Mouse (Mus musculus) hindbrain, embryonic 12.5 days (tissue): ENCODE measurements around the gene Notch2. TPM values are rescaled to one million over a fixed set of nuclear protein-coding genes. Genes with fewer than 3 reads are reported as not detected.

ENCODE experiments used
- ATAC-seq: fragments of 200-750 bp; cut with Nextera tagmentation; 2 replicates; pipeline ENCODE4 v1.8.0; 2017; ENCODE audit warnings: moderate TSS enrichment; ENCODE audit not compliant: low FRiP score
- H3K27ac ChIP-seq: fragments of 300-500 bp; sonication (generic); 2 replicates; pipeline ENCODE4 v1.5.1; 2016; ENCODE audit warnings: mild to moderate bottlenecking
- H3K27me3 ChIP-seq: fragments of 300-500 bp; sonication (generic); 2 replicates; pipeline ENCODE4 v1.6.1; 2016; ENCODE audit warnings: mild to moderate bottlenecking
- H3K36me3 ChIP-seq: fragments of 300-500 bp; sonication (generic); 2 replicates; pipeline ENCODE4 v1.6.1; 2016; ENCODE audit warnings: mild to moderate bottlenecking
- H3K4me1 ChIP-seq: fragments of 300-500 bp; sonication (generic); 2 replicates; pipeline ENCODE4 v1.6.1; 2016
- H3K4me2 ChIP-seq: fragments of 300-500 bp; sonication (generic); replicated peaks from 2 replicates; pipeline ENCODE4 v1.6.1; 2016; ENCODE audit warnings: mild to moderate bottlenecking
- H3K4me3 ChIP-seq: fragments of 300-500 bp; sonication (generic); 2 replicates; pipeline ENCODE4 v1.5.1; 2016; ENCODE audit warnings: mild to moderate bottlenecking
- H3K9ac ChIP-seq: fragments of 300-500 bp; sonication (generic); 2 replicates; pipeline ENCODE4 v1.6.1; 2016; ENCODE audit warnings: mild to moderate bottlenecking, moderate library complexity
- H3K9me3 ChIP-seq: fragments of 300-500 bp; sonication (generic); replicated peaks from 2 replicates; pipeline ENCODE4 v1.6.1; 2016; ENCODE audit warnings: mild to moderate bottlenecking
- WGBS: fragments of 180-500 bp; shearing (Covaris S2); methylation state at CpG from one replicate; pipeline ENCODE4 v1.1.7; 2016; 5-methylcytosine and 5-hydroxymethylcytosine counted together
- polyA plus RNA-seq: library from polyadenylated mRNA; unstranded; fragments of >200 nt; fragmentation: Nextera tagmentation; extraction: Ambion mirVana; gene quantifications from 2 replicates; pipeline ENCODE4 v1.2.1, GENCODE M21; 2016

Gene Notch2
- polyA plus RNA-seq, 1 experiment from 2014 or later, result 26.5 TPM

DNA sequence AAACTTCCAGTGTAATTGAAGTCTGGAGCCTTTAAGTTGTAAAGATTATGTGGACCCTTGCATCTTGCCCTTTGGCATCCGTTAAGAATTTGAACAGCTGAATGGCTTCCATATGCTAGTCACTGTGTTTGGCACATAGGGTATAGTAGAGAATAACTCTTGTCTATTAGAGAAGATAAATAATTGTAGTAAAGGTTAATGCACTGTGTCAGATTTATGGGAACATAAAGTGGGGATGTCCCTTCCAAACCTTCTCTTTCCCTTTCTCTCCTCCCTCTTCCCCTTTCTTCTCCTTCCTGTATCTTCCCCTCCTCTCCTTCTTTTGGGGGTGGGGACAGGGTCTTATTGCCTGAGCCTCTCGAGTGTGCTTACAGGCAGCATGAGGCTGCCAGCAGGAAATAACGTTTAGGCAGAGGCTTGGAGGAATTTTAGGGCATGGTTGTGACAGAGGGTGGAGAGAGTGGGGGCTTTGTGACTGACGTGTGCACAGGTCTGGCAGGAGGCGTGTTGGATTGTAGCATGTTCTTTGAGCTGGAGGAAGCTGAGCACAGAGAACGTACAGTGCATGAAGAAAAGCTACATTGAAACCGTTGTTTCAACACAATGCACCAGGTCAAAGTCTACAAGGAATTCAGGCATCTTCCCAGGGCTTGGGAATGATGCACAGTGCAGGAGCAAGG, 47.8 kb downstream of the Notch2 start:
- no peak for ATAC-seq
- WGBS, result 32% methylated on average over 7 of the region's 7 CpGs
- peak overlapping the region; percentile 85 for H3K27ac ChIP-seq

GRCm38 (mm10) chr3:98061661-98062330, 48.5 kb downstream of the Notch2 start:
- Histone ChIP-seq H3K4me2 (no peak overlapping the region), H3K36me3 (no peaks in the 10 kb centered on the region), H3K4me1 (peaks cover 46% of the 10 kb centered on the region), H3K9ac (0 out of 2 replicates have a peak overlapping the region, but pooled peaks have one; percentile 5), H3K4me3 (no peak overlapping the region), H3K27me3 (no peaks in the 10 kb centered on the region), H3K9me3 (no peaks in the 10 kb centered on the region), H3K27ac (peak overlapping the region; percentile 85)
- ATAC-seq, result peak; percentile 14; the same call in 1 of the 2 replicates
- WGBS, result 48% methylated on average over 13 of the region's 13 CpGs

More for the DNA sequence above, 47.8 kb downstream of the Notch2 start:
- H3K9me3 ChIP-seq, result no peaks in the 10 kb centered on the region
- H3K4me2 ChIP-seq, result no peak overlapping the region
- no peaks in the 10 kb centered on the region for H3K27me3 ChIP-seq
- H3K4me1 ChIP-seq, result peaks cover 46% of the 10 kb centered on the region
- no peak overlapping the region for H3K4me3 ChIP-seq
- no peak overlapping the region for H3K9ac ChIP-seq
- no peaks in the 10 kb centered on the region for H3K36me3 ChIP-seq

- Histone ChIP-seq H3K4me2 (no peak overlapping the region), H3K9me3 (no peaks in the 10 kb centered on the region), H3K27me3 (no peaks in the 10 kb centered on the region), H3K4me3 (no peak overlapping the region), H3K9ac (no peak overlapping the region), H3K36me3 (no peaks in the 10 kb centered on the region), H3K4me1 (peaks cover 46% of the 10 kb centered on the region), H3K27ac (peak overlapping the region; percentile 85)
- ATAC-seq, result peak; percentile 20
- WGBS, result 78% methylated on average over 1 of the region's 1 CpGs
Observed at GRCm38 (mm10) chr3:98062591-98063185, 49.4 kb downstream of the Notch2 start.

DNA sequence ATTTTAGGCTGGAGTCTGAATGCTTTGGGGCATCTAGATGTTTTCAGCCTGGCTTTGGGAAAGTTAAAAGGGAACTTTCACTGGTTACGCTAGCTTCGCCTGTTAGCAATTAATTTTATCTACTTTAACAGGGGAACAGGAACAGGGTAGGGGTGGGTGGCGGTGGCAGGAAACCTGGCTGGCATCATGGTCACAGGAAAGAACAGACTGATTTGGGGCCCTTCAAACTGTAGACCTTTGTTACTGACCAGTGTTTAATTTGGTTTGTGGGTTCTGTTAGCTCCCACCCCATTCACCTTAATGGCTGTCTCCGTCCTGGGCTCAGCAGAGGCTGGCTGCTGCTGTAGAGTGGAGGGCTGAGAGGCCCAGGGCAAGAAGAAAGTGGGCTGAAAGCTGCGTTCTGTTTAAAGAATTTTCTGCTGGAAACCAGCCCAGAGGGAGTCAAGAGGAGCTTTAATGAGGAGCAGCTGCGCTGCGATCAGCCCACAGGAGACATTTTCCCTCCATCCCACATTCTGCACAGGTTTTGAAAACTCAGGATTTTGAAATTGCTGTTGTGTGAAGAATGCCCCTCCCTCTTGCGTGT, 50.0 kb downstream of the Notch2 start:
- no peaks in the 10 kb centered on the region for H3K9me3 ChIP-seq
- no peak overlapping the region for H3K4me3 ChIP-seq
- peak overlapping the region; percentile 11; the same call in 1 of the 2 replicates for H3K4me2 ChIP-seq
- H3K27me3 ChIP-seq, result no peaks in the 10 kb centered on the region
- H3K9ac ChIP-seq, result 0 out of 2 replicates have a peak overlapping the region, but pooled peaks have one; percentile 32
- ATAC-seq, result peak; percentile 64
- peaks cover 46% of the 10 kb centered on the region for H3K4me1 ChIP-seq
- no peaks in the 10 kb centered on the region for H3K36me3 ChIP-seq
- WGBS, result 38% methylated on average over 8 of the region's 8 CpGs
- H3K27ac ChIP-seq, result peak overlapping the region; percentile 85

GRCm38 (mm10) chr3:98063833-98064232, 50.5 kb downstream of the Notch2 start:
- H3K4me2 ChIP-seq, result peak overlapping the region; percentile 11; the same call in 1 of the 2 replicates
- H3K27me3 ChIP-seq, result no peaks in the 10 kb centered on the region
- H3K4me1 ChIP-seq, result peaks cover 46% of the 10 kb centered on the region
- ATAC-seq, result peak; percentile 55; the same call in 1 of the 2 replicates
- H3K9ac ChIP-seq, result 0 out of 2 replicates have a peak overlapping the region, but pooled peaks have one; percentile 23
- H3K9me3 ChIP-seq, result no peaks in the 10 kb centered on the region
- H3K36me3 ChIP-seq, result no peaks in the 10 kb centered on the region
- 29% methylated on average over 9 of the region's 9 CpGs for WGBS
- H3K4me3 ChIP-seq, result no peak overlapping the region
- peak overlapping the region; percentile 85 for H3K27ac ChIP-seq

- Histone ChIP-seq H3K9ac (no peak overlapping the region), H3K4me1 (peaks cover 46% of the 10 kb centered on the region), H3K27me3 (no peaks in the 10 kb centered on the region), H3K36me3 (no peaks in the 10 kb centered on the region), H3K4me3 (no peak overlapping the region), H3K4me2 (no peak overlapping the region), H3K27ac (0 out of 2 replicates have a peak overlapping the region, but pooled peaks have one; percentile 58), H3K9me3 (no peaks in the 10 kb centered on the region)
- 91% methylated on average over 8 of the region's 8 CpGs for WGBS
- no peak for ATAC-seq
Observed at GRCm38 (mm10) chr3:98065004-98065403, 51.7 kb downstream of the Notch2 start.

DNA sequence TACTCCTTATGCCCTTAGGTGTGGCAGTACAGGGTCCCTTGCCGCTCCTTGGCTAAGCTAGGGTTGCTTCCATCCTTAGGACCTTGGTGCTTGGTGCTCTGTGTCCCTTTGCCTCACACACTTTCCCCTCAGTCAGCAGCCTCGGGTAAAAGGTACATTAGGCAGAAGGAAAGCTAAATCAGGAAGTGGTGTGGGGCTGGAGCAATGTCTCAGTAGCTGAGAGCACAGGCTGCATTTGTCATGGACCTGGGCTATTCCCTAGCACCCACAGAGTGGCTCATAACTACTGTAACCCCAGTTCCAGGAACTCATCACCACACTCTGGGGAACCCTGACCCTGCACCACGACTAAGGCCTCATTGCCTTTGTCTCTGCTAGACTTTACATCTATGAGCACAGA, 53.1 kb downstream of the Notch2 start:
- Histone ChIP-seq H3K9ac (no peak overlapping the region), H3K36me3 (no peaks in the 10 kb centered on the region), H3K4me1 (peaks cover 35% of the 10 kb centered on the region), H3K4me2 (no peak overlapping the region), H3K4me3 (no peak overlapping the region), H3K27ac (no peak overlapping the region), H3K9me3 (no peaks in the 10 kb centered on the region), H3K27me3 (no peaks in the 10 kb centered on the region)
- 80% methylated on average over 3 of the region's 3 CpGs for WGBS
- ATAC-seq, result no peak

- Histone ChIP-seq H3K4me2 (no peak overlapping the region), H3K9ac (no peak overlapping the region), H3K27ac (no peak overlapping the region), H3K27me3 (no peaks in the 10 kb centered on the region), H3K9me3 (no peaks in the 10 kb centered on the region), H3K4me1 (peaks cover 25% of the 10 kb centered on the region), H3K36me3 (peaks cover 5% of the 10 kb centered on the region; the same call in 1 of the 2 replicates), H3K4me3 (no peak overlapping the region)
- 91% methylated on average over 3 of the region's 3 CpGs for WGBS
- no peak for ATAC-seq
Observed at GRCm38 (mm10) chr3:98067413-98067812, 54.1 kb downstream of the Notch2 start.

DNA sequence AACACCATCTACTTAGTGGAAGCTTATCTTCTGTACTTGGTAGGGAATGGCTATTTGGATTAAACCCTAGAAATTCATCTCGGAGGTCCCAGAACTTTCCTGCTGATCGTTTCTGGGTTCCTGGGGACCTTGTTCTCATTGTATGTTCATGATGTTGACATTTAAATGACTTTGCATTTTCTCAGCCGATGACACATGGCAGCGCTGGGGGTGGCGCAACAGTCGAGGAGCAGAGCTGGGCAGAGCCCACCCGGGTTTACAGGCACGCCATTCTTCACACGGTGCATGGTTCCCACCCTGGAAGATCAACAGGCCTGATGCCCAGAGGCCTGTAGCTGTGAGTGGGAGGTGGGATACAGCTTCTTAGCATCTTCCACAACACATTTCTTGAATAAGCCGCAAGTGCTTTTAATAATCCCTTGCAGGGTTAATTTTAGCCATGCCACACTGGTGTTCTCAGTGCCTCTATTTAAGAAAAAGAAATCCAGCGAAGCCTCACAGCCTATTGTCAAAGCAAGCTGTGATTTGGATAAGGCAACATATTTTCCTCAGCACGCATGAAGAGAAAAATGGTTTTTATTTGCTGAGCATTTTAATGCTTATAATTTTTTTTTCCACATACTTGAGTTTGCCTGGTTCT, 54.6 kb downstream of the Notch2 start:
- ATAC-seq, result no peak
- WGBS, result 91% methylated on average over 12 of the region's 12 CpGs

GRCm38 (mm10) chr3:98069161-98069560, 55.8 kb downstream of the Notch2 start:
- H3K9ac ChIP-seq, result no peak overlapping the region
- ATAC-seq, result no peak
- WGBS, result 91% methylated on average over 7 of the region's 7 CpGs
- no peaks in the 10 kb centered on the region for H3K27me3 ChIP-seq
- H3K4me1 ChIP-seq, result peaks cover 7% of the 10 kb centered on the region
- peaks cover 17% of the 10 kb centered on the region for H3K36me3 ChIP-seq
- H3K4me3 ChIP-seq, result no peak overlapping the region
- H3K4me2 ChIP-seq, result no peak overlapping the region
- H3K9me3 ChIP-seq, result no peaks in the 10 kb centered on the region
- H3K27ac ChIP-seq, result no peak overlapping the region

More for the DNA sequence above, 54.6 kb downstream of the Notch2 start:
- Histone ChIP-seq H3K36me3 (peaks cover 10% of the 10 kb centered on the region; the same call in 1 of the 2 replicates), H3K9ac (no peak overlapping the region), H3K4me2 (no peak overlapping the region), H3K4me3 (no peak overlapping the region), H3K27ac (no peak overlapping the region), H3K9me3 (no peaks in the 10 kb centered on the region), H3K4me1 (peaks cover 19% of the 10 kb centered on the region), H3K27me3 (no peaks in the 10 kb centered on the region)

GRCm38 (mm10) chr3:98069856-98070255, 56.5 kb downstream of the Notch2 start:
- peaks cover 1% of the 10 kb centered on the region for H3K4me1 ChIP-seq
- H3K9me3 ChIP-seq, result no peaks in the 10 kb centered on the region
- ATAC-seq, result no peak
- WGBS, result 88% methylated on average over 3 of the region's 3 CpGs
- H3K36me3 ChIP-seq, result peaks cover 17% of the 10 kb centered on the region
- no peak overlapping the region for H3K9ac ChIP-seq
- H3K27me3 ChIP-seq, result no peaks in the 10 kb centered on the region
- H3K27ac ChIP-seq, result no peak overlapping the region
- no peak overlapping the region for H3K4me2 ChIP-seq
- H3K4me3 ChIP-seq, result no peak overlapping the region
